Mouse (Mus musculus) C3H10T1/2 (cell line): ENCODE data around the gene Scel. TPM values are rescaled to one million over a fixed set of nuclear protein-coding genes. Genes with fewer than 3 reads are reported as not detected.

ENCODE experiments used
- polyA plus RNA-seq, 2 experiments: library from polyadenylated mRNA; unstranded; fragments of >200 nt; fragmentation: generic; extraction: Trizol; gene quantifications; one replicate each; pipeline ENCODE4 v1.2.1; 2012; ENCODE audit warnings: missing spikeins in 2 of 2

The Scel gene
- polyA plus RNA-seq, result not detected

GRCm38 (mm10) chr14:103512802-103513472 is at the start of gene Scel:
Gene Scel, plus strand, starts transcription at chr14:103513342.

GRCm38 (mm10) chr14:103649896-103650334 is 136.8 kb downstream of the Scel start, which contains the start of gene Slain1:
Gene Slain1, plus strand, starts transcription at chr14:103650228.

Other genes with a start within 250 kb of the Scel start
- gene Mycbp2, start 166.5 kb upstream of the Scel start, polyA plus RNA-seq, result 1 to 10 TPM in 1 of 2 experiments, under 1 TPM in 1; 0.70 to 8.7 TPM
- not detected for gene Slain1, start 136.9 kb downstream of the Scel start, polyA plus RNA-seq